Comparison of ENCODE assay signal across 8 mouse cellular contexts in the genomic region with DNA sequence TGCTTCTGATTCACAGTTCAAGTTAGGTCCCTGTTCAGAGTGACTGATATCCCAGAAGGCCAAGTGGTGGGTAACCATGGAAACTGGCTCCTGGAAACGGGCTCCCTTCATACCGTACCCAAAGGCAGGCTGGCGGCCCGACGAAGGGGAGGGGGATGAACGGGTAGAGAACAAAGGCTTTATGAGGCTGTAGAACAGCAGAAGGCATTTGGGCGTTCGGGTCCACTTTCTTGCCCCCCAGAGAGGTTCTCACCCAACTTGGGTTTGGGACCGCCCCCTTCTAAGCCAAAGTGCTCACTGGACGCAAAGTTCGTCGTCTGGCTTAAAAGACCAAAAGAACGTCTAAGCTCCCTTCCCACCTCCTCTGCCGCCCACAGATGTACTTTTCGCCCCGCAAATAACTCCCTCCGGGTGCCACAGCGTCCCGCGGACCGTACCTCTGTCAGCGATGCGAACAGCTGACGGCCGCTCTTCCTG. TPM values are rescaled to one million over a fixed set of nuclear protein-coding genes. Genes with fewer than 3 reads are reported as not detected.
DNase-seq lines count a peak whose midpoint lies in the region; ATAC-seq and TF ChIP-seq lines count a peak whose summit lies in the region.

No protein-coding gene starts in this region.

- under 1% methylated on average over 25 of the region's 25 CpGs for WGBS in heart, embryonic 16.5 days
- WGBS in liver, embryonic 16.5 days (ENCODE audit: insufficient replicate concordance), result under 1% methylated on average over 25 of the region's 25 CpGs
- WGBS in neural tube, embryonic 11.5 days, result 0% methylated on average over 25 of the region's 25 CpGs

- H3K4me1 ChIP-seq in G1E (ENCODE audit: insufficient read depth, low read depth, low read length), result peaks cover 17% of the 10 kb centered on the region
- peaks cover 5% of the 10 kb centered on the region; the same call in 1 of the 2 replicates for H3K4me1 ChIP-seq in heart, embryonic 16.5 days (ENCODE audit: control insufficient read depth, insufficient read depth, low read length)
- peaks cover 11% of the 10 kb centered on the region for H3K4me1 ChIP-seq in liver, embryonic 16.5 days (ENCODE audit: control insufficient read depth, low read depth, low read length)
- H3K4me1 ChIP-seq in neural tube, embryonic 11.5 days (ENCODE audit: control insufficient read depth, insufficient read depth, low read length), result no peaks in the 10 kb centered on the region

- no peaks in the 10 kb centered on the region; the same call in none of the 2 replicates for H3K27me3 ChIP-seq in G1E (ENCODE audit: insufficient read depth, low read length)
- no peaks in the 10 kb centered on the region for H3K27me3 ChIP-seq in heart, embryonic 16.5 days (ENCODE audit: control insufficient read depth, insufficient read depth, low read length)
- no peaks in the 10 kb centered on the region for H3K27me3 ChIP-seq in liver, embryonic 16.5 days (ENCODE audit: control insufficient read depth, insufficient read depth, low read depth, low read length)
- no peaks in the 10 kb centered on the region for H3K27me3 ChIP-seq in neural tube, embryonic 11.5 days (ENCODE audit: control insufficient read depth, insufficient read depth, low read length)

- H3K27ac ChIP-seq in heart, embryonic 16.5 days (ENCODE audit: low read length), result peak overlapping the region; percentile 80
- H3K27ac ChIP-seq in liver, embryonic 16.5 days (ENCODE audit: low read length), result peak overlapping the region; percentile 86
- H3K27ac ChIP-seq in neural tube, embryonic 11.5 days (ENCODE audit: low read depth, low read length), result peak overlapping the region; percentile 72

- peak overlapping the region; percentile 82 for H3K9ac ChIP-seq in heart, embryonic 16.5 days (ENCODE audit: low read length)
- H3K9ac ChIP-seq in liver, embryonic 16.5 days (ENCODE audit: low read depth, low read length), result peak overlapping the region; percentile 83
- H3K9ac ChIP-seq in neural tube, embryonic 11.5 days (ENCODE audit: low read length), result peak overlapping the region; percentile 86

- peak overlapping the region; percentile 90 for H3K4me2 ChIP-seq in heart, embryonic 16.5 days (ENCODE audit: low read depth, low read length)
- peak overlapping the region; percentile 87 for H3K4me2 ChIP-seq in liver, embryonic 16.5 days (ENCODE audit: low read depth, low read length)
- peak overlapping the region; percentile 66 for H3K4me2 ChIP-seq in neural tube, embryonic 11.5 days (ENCODE audit: low read depth)

- TF ChIP-seq CTCF in G1E (IDR thresholded peaks at IDR 0.05; ENCODE audit: low read depth, low read length), result no peak

- peak overlapping the region; percentile 99 for H3K4me3 ChIP-seq in G1E (ENCODE audit: low read depth, low read length)
- H3K4me3 ChIP-seq in heart, embryonic 16.5 days (ENCODE audit: low read length), result peak overlapping the region; percentile 96
- H3K4me3 ChIP-seq in liver, embryonic 16.5 days (ENCODE audit: low read depth, low read length), result peak overlapping the region; percentile 100
- peak overlapping the region; percentile 96 for H3K4me3 ChIP-seq in neural tube, embryonic 11.5 days (ENCODE audit: low read depth, low read length)

- peak; percentile 44 for DNase-seq in G1E (ENCODE audit: low spot score)
- peak; percentile 89 for DNase-seq in brain, adult 2 months (ENCODE audit: low read depth, low spot score)
- peak; percentile 63 to 74 for DNase-seq in kidney, postnatal 4 days
- DNase-seq in neural tube, embryonic 11.5 days (ENCODE audit: low spot score), result peak; percentile 81
- peak; percentile 71 for DNase-seq in testis, postnatal 14 days (ENCODE audit: low spot score)

- ATAC-seq in G1E (ENCODE audit: extremely low read depth, insufficient number of reproducible peaks, low FRiP score, poor library complexity, severe bottlenecking), result no peak; the same call in 1 of the 2 replicates
- peak; percentile 81 for ATAC-seq in erythroid progenitor cell, adult 5-6 weeks (replicated peaks; ENCODE audit: low FRiP score, poor library complexity, severe bottlenecking)
- ATAC-seq in heart, embryonic 16.5 days (replicated peaks; ENCODE audit: extremely low read depth, insufficient read depth, low FRiP score), result peak; percentile 63
- peak; percentile 72 for ATAC-seq in liver, embryonic 16.5 days (ENCODE audit: low read depth)
- peak; percentile 88 for ATAC-seq in neural tube, embryonic 11.5 days (ENCODE audit: insufficient read depth, low FRiP score, low TSS enrichment)

- H3K36me3 ChIP-seq in G1E (replicated peaks), result peaks cover 24% of the 10 kb centered on the region
- H3K36me3 ChIP-seq in heart, embryonic 16.5 days (ENCODE audit: control insufficient read depth, insufficient read depth), result peaks cover 11% of the 10 kb centered on the region
- H3K36me3 ChIP-seq in liver, embryonic 16.5 days (ENCODE audit: control insufficient read depth, insufficient read depth), result peaks cover 6% of the 10 kb centered on the region
- no peaks in the 10 kb centered on the region for H3K36me3 ChIP-seq in neural tube, embryonic 11.5 days (ENCODE audit: control insufficient read depth, insufficient read depth, low read length)

- peaks cover 3% of the 10 kb centered on the region for H3K9me3 ChIP-seq in G1E (replicated peaks)
- no peaks in the 10 kb centered on the region for H3K9me3 ChIP-seq in heart, embryonic 16.5 days (replicated peaks; ENCODE audit: control insufficient read depth, low read length)
- H3K9me3 ChIP-seq in liver, embryonic 16.5 days (replicated peaks; ENCODE audit: control insufficient read depth, low read length), result 0 out of 2 replicates have a peak, but pooled peaks cover 2% of the 10 kb centered on the region
- no peaks in the 10 kb centered on the region for H3K9me3 ChIP-seq in neural tube, embryonic 11.5 days (ENCODE audit: control insufficient read depth, low read length)

RNA-seq across cellular contexts. Expression of a gene that starts 0.5 kb away (rescaled TPM):
- total RNA-seq in G1E (2014; fragmentation: Nextera tagmentation) (23.5 and 36.8 TPM in 2 replicates), G1E (2017) (24.7 and 25.0 TPM in 2 replicates)
- polyA plus RNA-seq in G1E (2012), result 6.0 and 6.2 TPM in 2 replicates
- total RNA-seq in erythroid progenitor cell, adult 5-6 weeks (2015; ENCODE audit: low replicate concordance), result 11.5 and 26.8 TPM in 2 replicates
- total RNA-seq in erythroid progenitor cell, adult 5-6 weeks (2017; ENCODE audit: low replicate concordance), result 20.6 and 22.7 TPM in 2 replicates
- polyA plus RNA-seq in heart, embryonic 16.5 days (2015; fragmentation: Nextera tagmentation; extraction: Ambion mirVana), result 14.9 and 16.1 TPM in 2 replicates
- polyA plus RNA-seq in liver, embryonic 16.5 days (2015; fragmentation: Nextera tagmentation; extraction: Ambion mirVana), result 10.4 and 10.8 TPM in 2 replicates
- polyA plus RNA-seq in neural tube, embryonic 11.5 days (2014; fragmentation: Nextera tagmentation; extraction: Ambion mirVana), result 44.2 and 44.3 TPM in 2 replicates

RNA-seq across cellular contexts. Expression of a gene that starts 49.7 kb away (rescaled TPM):
- total RNA-seq in G1E (2014; fragmentation: Nextera tagmentation) (500 and 581 TPM in 2 replicates), G1E (2017) (263 and 265 TPM in 2 replicates)
- 73.6 and 85.3 TPM in 2 replicates for polyA plus RNA-seq in G1E (2012)
- 369 and 390 TPM in 2 replicates for total RNA-seq in erythroid progenitor cell, adult 5-6 weeks (2015; ENCODE audit: low replicate concordance)
- total RNA-seq in erythroid progenitor cell, adult 5-6 weeks (2017; ENCODE audit: low replicate concordance), result 282 and 302 TPM in 2 replicates
- 119 and 127 TPM in 2 replicates for polyA plus RNA-seq in heart, embryonic 16.5 days (2015; fragmentation: Nextera tagmentation; extraction: Ambion mirVana)
- polyA plus RNA-seq in liver, embryonic 16.5 days (2015; fragmentation: Nextera tagmentation; extraction: Ambion mirVana), result 87.5 and 96.5 TPM in 2 replicates
- 196 and 214 TPM in 2 replicates for polyA plus RNA-seq in neural tube, embryonic 11.5 days (2014; fragmentation: Nextera tagmentation; extraction: Ambion mirVana)
